In the genomic region with DNA sequence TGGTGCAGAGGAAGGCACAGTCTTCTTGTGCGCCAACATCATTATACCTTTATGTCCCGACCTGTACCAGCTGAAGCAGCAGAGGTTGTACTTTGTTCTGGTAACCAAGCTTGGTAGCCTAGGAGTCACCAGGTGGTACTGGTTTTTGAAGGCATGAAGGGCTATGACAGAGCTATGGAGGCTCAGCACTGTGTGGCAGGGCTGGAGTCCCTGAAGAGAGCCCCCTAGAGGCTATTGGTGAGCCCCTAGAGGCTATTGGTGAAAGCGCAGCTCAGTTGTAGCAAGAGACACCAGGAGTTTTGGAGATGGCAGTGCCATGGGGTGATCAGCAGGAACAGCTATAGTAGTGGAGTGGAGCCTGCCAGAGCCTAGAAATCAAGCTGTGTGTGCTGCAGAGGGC, we compare ENCODE assay signal across 9 mouse cellular contexts. TPM values are rescaled to one million over a fixed set of nuclear protein-coding genes. Genes with fewer than 3 reads are reported as not detected.
DNase-seq lines count a peak whose midpoint lies in the region; ATAC-seq and TF ChIP-seq lines count a peak whose summit lies in the region.
"Had no signal": no experiment of that assay in that cellular context is flagged by ENCODE, and none has a peak within 500 bp of the region (broad histone marks: within the 10 kb centered on the region; RNA-seq: fewer than 3 reads in every experiment).

No protein-coding gene starts in this region.

- peak; percentile 81 for DNase-seq in heart, adult 11 months
- DNase-seq in CH12.LX (ENCODE audit: extremely low read depth): peak; percentile 75
- DNase-seq in embryonic facial prominence, embryonic 10.5 days (ENCODE audit: low spot score): peak; percentile 47
- DNase-seq in kidney, postnatal 0 days (ENCODE audit: low spot score): peak; percentile 51
- no peak for DNase-seq in cerebellum, postnatal 36 days

- TF ChIP-seq CTCF in CH12.LX (conservative IDR thresholded peaks at IDR 0.05 in 1 of 2, IDR thresholded peaks at IDR 0.05 in 1 of 2; ENCODE audit: low read depth in 2 of 2, low read length in 2 of 2): peak; percentile 68 to 100
- TF ChIP-seq CTCF in kidney, postnatal 0 days (IDR thresholded peaks at IDR 0.05; ENCODE audit: low read depth): peak; percentile 70

- no peak overlapping the region for H3K4me3 ChIP-seq in heart, embryonic 12.5 days
- no peak overlapping the region for H3K4me3 ChIP-seq in CH12.LX (replicated peaks in 1 of 3; ENCODE audit: low read depth in 2 of 3, low read length in 2 of 3, poor library complexity in 1 of 3)
- H3K4me3 ChIP-seq in embryonic facial prominence, embryonic 10.5 days: no peak overlapping the region
- no peak overlapping the region for H3K4me3 ChIP-seq in kidney, postnatal 0 days (replicated peaks; ENCODE audit: low read depth, low read length)
- H3K4me3 ChIP-seq: limb, embryonic 15.5 days had no signal

- ATAC-seq in heart, embryonic 12.5 days (ENCODE audit: insufficient number of reproducible peaks, low FRiP score): no peak
- no peak; the same call in 1 of the 2 replicates for ATAC-seq in kidney, postnatal 0 days (replicated peaks; ENCODE audit: low FRiP score, low read depth)
- ATAC-seq in monocyte, adult 5-6 weeks (replicated peaks; ENCODE audit: insufficient number of reproducible peaks, low FRiP score, low TSS enrichment, poor library complexity, severe bottlenecking): 0 out of 2 replicates have a peak, but pooled peaks have one; percentile 29
- no peak for ATAC-seq in erythroid progenitor cell, adult 5-6 weeks (replicated peaks; ENCODE audit: low FRiP score, poor library complexity, severe bottlenecking)

- dilution Hi-C loops in CH12.LX (cut with MboI; ENCODE audit: extremely low pct_ligation_motif_present, extremely low pct_unique_long_range_greater_than_20kb, low sequenced_read_pairs): no loop called here

- no peaks in the 10 kb centered on the region for H3K27me3 ChIP-seq in heart, embryonic 12.5 days (replicated peaks)
- H3K27me3 ChIP-seq in CH12.LX (replicated peaks): no peaks in the 10 kb centered on the region
- no peaks in the 10 kb centered on the region for H3K27me3 ChIP-seq in embryonic facial prominence, embryonic 10.5 days (replicated peaks; ENCODE audit: low read depth, poor library complexity, severe bottlenecking)
- H3K27me3 ChIP-seq in kidney, postnatal 0 days (ENCODE audit: insufficient read depth, low read length): no peaks in the 10 kb centered on the region
- H3K27me3 ChIP-seq: limb, embryonic 15.5 days had no signal

- WGBS in heart, embryonic 12.5 days: 69% methylated on average over 3 of the region's 3 CpGs
- 54% methylated on average over 3 of the region's 3 CpGs for WGBS in embryonic facial prominence, embryonic 10.5 days
- WGBS in kidney, postnatal 0 days: 59% methylated on average over 3 of the region's 3 CpGs

- no peaks in the 10 kb centered on the region for H3K9me3 ChIP-seq in heart, embryonic 12.5 days (replicated peaks)
- H3K9me3 ChIP-seq in CH12.LX (replicated peaks; ENCODE audit: low read length): no peaks in the 10 kb centered on the region
- no peaks in the 10 kb centered on the region for H3K9me3 ChIP-seq in embryonic facial prominence, embryonic 10.5 days
- H3K9me3 ChIP-seq in kidney, postnatal 0 days (replicated peaks; ENCODE audit: low read length): no peaks in the 10 kb centered on the region
- H3K9me3 ChIP-seq: limb, embryonic 15.5 days had no signal

- TF ChIP-seq RAD21 in CH12.LX (IDR thresholded peaks at IDR 0.05; ENCODE audit: low read depth, low read length): peak; percentile 53

- no peak overlapping the region for H3K4me2 ChIP-seq in heart, embryonic 12.5 days
- no peak overlapping the region for H3K4me2 ChIP-seq in CH12.LX (ENCODE audit: insufficient read depth, low read depth, poor library complexity, severe bottlenecking)
- no peak overlapping the region for H3K4me2 ChIP-seq in kidney, postnatal 0 days (ENCODE audit: low read length)
- H3K4me2 ChIP-seq: limb, embryonic 15.5 days had no signal

- in situ Hi-C loops in CH12.LX (cut with MboI; ENCODE audit: low pct_ligation_motif_present, low pct_unique_long_range_greater_than_20kb, low sequenced_read_pairs): no loop called here

- H3K36me3 ChIP-seq in heart, embryonic 12.5 days: no peaks in the 10 kb centered on the region
- H3K36me3 ChIP-seq in CH12.LX (replicated peaks in 1 of 2; ENCODE audit: control insufficient read depth in 1 of 2, insufficient read depth in 1 of 2, low read length in 1 of 2): no peaks in the 10 kb centered on the region
- H3K36me3 ChIP-seq in embryonic facial prominence, embryonic 10.5 days (replicated peaks): no peaks in the 10 kb centered on the region
- H3K36me3 ChIP-seq in kidney, postnatal 0 days (ENCODE audit: insufficient read depth, low read length): no peaks in the 10 kb centered on the region
- H3K36me3 ChIP-seq: limb, embryonic 15.5 days had no signal

- H3K4me1 ChIP-seq in heart, embryonic 12.5 days (replicated peaks): peaks cover 16% of the 10 kb centered on the region; the same call in 1 of the 2 replicates
- peaks cover 7 to 12% of the 10 kb centered on the region in 2 experiments for H3K4me1 ChIP-seq in CH12.LX (ENCODE audit: control insufficient read depth in 1 of 2, insufficient read depth in 2 of 2)
- H3K4me1 ChIP-seq in embryonic facial prominence, embryonic 10.5 days: peaks cover 7% of the 10 kb centered on the region; the same call in 1 of the 2 replicates
- H3K4me1 ChIP-seq in kidney, postnatal 0 days (replicated peaks; ENCODE audit: insufficient read depth, low read length): no peaks in the 10 kb centered on the region
- H3K4me1 ChIP-seq: limb, embryonic 15.5 days had no signal

- no peak overlapping the region for H3K9ac ChIP-seq in heart, embryonic 12.5 days
- H3K9ac ChIP-seq in CH12.LX (ENCODE audit: insufficient read depth, low read depth): no peak overlapping the region
- no peak overlapping the region for H3K9ac ChIP-seq in kidney, postnatal 0 days (ENCODE audit: low read depth, low read length)
- H3K9ac ChIP-seq: limb, embryonic 15.5 days had no signal

- H3K79me2 ChIP-seq in CH12.LX (replicated peaks; ENCODE audit: control insufficient read depth, extremely low read depth, insufficient read depth, poor library complexity, severe bottlenecking): no peaks in the 10 kb centered on the region

- TF ChIP-seq EP300 in CH12.LX (IDR thresholded peaks at IDR 0.05; ENCODE audit: low read length): no peak

- no peak for TF ChIP-seq POLR2A in CH12.LX (IDR thresholded peaks at IDR 0.05; ENCODE audit: low read depth, low read length)

- H3K27ac ChIP-seq in heart, embryonic 12.5 days (ENCODE audit: poor library complexity, severe bottlenecking): no peak overlapping the region
- no peak overlapping the region for H3K27ac ChIP-seq in CH12.LX (ENCODE audit: insufficient read depth, low read depth)
- H3K27ac ChIP-seq in embryonic facial prominence, embryonic 10.5 days (replicated peaks): no peak overlapping the region
- no peak overlapping the region for H3K27ac ChIP-seq in kidney, postnatal 0 days
- H3K27ac ChIP-seq: limb, embryonic 15.5 days had no signal

TF ChIP-seq in CH12.LX, 34 proteins besides CTCF, POLR2A, EP300 and RAD21:
- TF ChIP-seq NELFE (IDR thresholded peaks at IDR 0.05; ENCODE audit: low read depth, low read length) (peak; percentile 84; the same call in 1 of the 2 replicates), TCF12 (IDR thresholded peaks at IDR 0.05; ENCODE audit: low read depth, low read length) (0 out of 2 replicates have a peak, but pooled peaks have one; percentile 29), SIN3A (IDR thresholded peaks at IDR 0.05; ENCODE audit: low read length) (no peak), SMC3 (IDR thresholded peaks at IDR 0.05; ENCODE audit: low read depth, low read length) (peak; percentile 55)

RNA-seq across cellular contexts. Expression of a gene that starts 5.3 kb away (rescaled TPM):
- polyA plus RNA-seq in heart, embryonic 12.5 days (2016; fragmentation: Nextera tagmentation; extraction: Ambion mirVana): not detected in 2 replicates
- total RNA-seq in CH12.LX (2012; rRNA removed) (0.21 and 0.34 TPM in 2 replicates), CH12.LX (2014; rRNA removed) (0.45 and 0.64 TPM in 2 replicates)
- polyA plus RNA-seq in CH12.LX (2012; ENCODE audit: insufficient read length, low read depth): 0.41 and 0.74 TPM in 2 replicates
- 0.19 TPM in 1 of 2 replicates, not detected in the other for polyA plus RNA-seq in embryonic facial prominence, embryonic 10.5 days (2016; fragmentation: Nextera tagmentation; extraction: Ambion mirVana)
- 0.08 and 0.20 TPM in 2 replicates for polyA plus RNA-seq in kidney, postnatal 0 days (2015; fragmentation: Nextera tagmentation; extraction: Ambion mirVana)
- total RNA-seq in monocyte, adult 5-6 weeks (2017): 232 to 381 TPM (median 239 TPM) in 3 replicates
- 1.8 and 4.6 TPM in 2 replicates for total RNA-seq in erythroid progenitor cell, adult 5-6 weeks (2015; ENCODE audit: low replicate concordance)
- total RNA-seq in erythroid progenitor cell, adult 5-6 weeks (2017; ENCODE audit: low replicate concordance): 2.2 TPM in 1 of 2 replicates, not detected in the other

RNA-seq across cellular contexts. Expression of a gene that starts 29.2 kb away (rescaled TPM):
- polyA plus RNA-seq in heart, embryonic 12.5 days (2016; fragmentation: Nextera tagmentation; extraction: Ambion mirVana): not detected in 2 replicates
- total RNA-seq in CH12.LX (2012; rRNA removed): not detected in 2 replicates
- total RNA-seq in CH12.LX (2014; rRNA removed): not detected in 2 replicates
- not detected in 2 replicates for polyA plus RNA-seq in CH12.LX (2012; ENCODE audit: insufficient read length, low read depth)
- not detected in 2 replicates for polyA plus RNA-seq in embryonic facial prominence, embryonic 10.5 days (2016; fragmentation: Nextera tagmentation; extraction: Ambion mirVana)
- not detected in 2 replicates for polyA plus RNA-seq in kidney, postnatal 0 days (2015; fragmentation: Nextera tagmentation; extraction: Ambion mirVana)
- total RNA-seq in monocyte, adult 5-6 weeks (2017): not detected in 3 replicates
- total RNA-seq in erythroid progenitor cell, adult 5-6 weeks (2015; ENCODE audit: low replicate concordance): not detected in 2 replicates
- not detected in 2 replicates for total RNA-seq in erythroid progenitor cell, adult 5-6 weeks (2017; ENCODE audit: low replicate concordance)
- polyA plus RNA-seq: limb, embryonic 15.5 days had no signal

RNA-seq across cellular contexts. Expression of a gene that starts 43.0 kb away (rescaled TPM):
- 0.10 TPM in 1 of 2 replicates, not detected in the other for polyA plus RNA-seq in heart, embryonic 12.5 days (2016; fragmentation: Nextera tagmentation; extraction: Ambion mirVana)
- 43.6 and 46.7 TPM in 2 replicates for total RNA-seq in CH12.LX (2012; rRNA removed)
- total RNA-seq in CH12.LX (2014; rRNA removed): 53.6 and 57.8 TPM in 2 replicates
- polyA plus RNA-seq in CH12.LX (2012; ENCODE audit: insufficient read length, low read depth): 68.6 and 74.4 TPM in 2 replicates
- polyA plus RNA-seq in embryonic facial prominence, embryonic 10.5 days (2016; fragmentation: Nextera tagmentation; extraction: Ambion mirVana): 0.06 and 0.07 TPM in 2 replicates
- 0.17 and 0.24 TPM in 2 replicates for polyA plus RNA-seq in kidney, postnatal 0 days (2015; fragmentation: Nextera tagmentation; extraction: Ambion mirVana)
- 71.1 to 137 TPM (median 80.7 TPM) in 3 replicates for total RNA-seq in monocyte, adult 5-6 weeks (2017)
- total RNA-seq in erythroid progenitor cell, adult 5-6 weeks (2015; ENCODE audit: low replicate concordance): 9.2 and 14.4 TPM in 2 replicates
- total RNA-seq in erythroid progenitor cell, adult 5-6 weeks (2017; ENCODE audit: low replicate concordance): 6.7 and 15.0 TPM in 2 replicates

Comparison
In these comparisons a context has a peak if more than half of its experiments do, and no peak if none do; other contexts are left out.
1. DNase-seq: peak in heart, adult 11 months (single experiment), CH12.LX (single experiment), embryonic facial prominence, embryonic 10.5 days (single experiment) and kidney, postnatal 0 days (single experiment); none in cerebellum, postnatal 36 days (0 of 2).
2. RNA of a gene that starts 43.0 kb away (polyA plus RNA-seq): 68.6 to 74.4 TPM in CH12.LX; 0.17 to 0.24 TPM in kidney, postnatal 0 days, 0.10 TPM in heart, embryonic 12.5 days and 0.06 to 0.07 TPM in embryonic facial prominence, embryonic 10.5 days; every median in the first group is over 10 times any median in the second.